Mouse (Mus musculus) MEL (cell line): Measurements from ENCODE around the gene Plek.

Experiments
- CTCF ChIP-seq, 3 experiments: IDR thresholded peaks in 2 of 3; conservative IDR thresholded peaks in 1 of 3; 2 replicates each; pipeline ENCODE4 v1.5.1; 2011 to 2012; ENCODE audit warnings: low read length in 3 of 3, low read depth in 2 of 3, mild to moderate bottlenecking in 2 of 3, improper control_type of control experiment in 1 of 3, inconsistent platforms in 1 of 3, mixed read lengths in 1 of 3, moderate library complexity in 1 of 3; ENCODE audit not compliant: control insufficient read depth in 1 of 3, insufficient read depth in 1 of 3, poor library complexity in 1 of 3, severe bottlenecking in 1 of 3
- EP300 ChIP-seq, 2 experiments: IDR thresholded peaks; 2 replicates each; pipeline ENCODE4 v1.6.1; 2011; ENCODE audit warnings: improper control_type of control experiment in 2 of 2, low read length in 2 of 2, low read depth in 1 of 2, mild to moderate bottlenecking in 1 of 2
- JUND ChIP-seq: IDR thresholded peaks from 2 replicates; pipeline ENCODE4 v1.6.1; 2011; ENCODE audit warnings: low read depth, mild to moderate bottlenecking, improper control_type of control experiment, low read length
- MYC ChIP-seq: IDR thresholded peaks from 2 replicates; pipeline ENCODE4 v1.6.1; 2011; ENCODE audit warnings: low read depth, mild to moderate bottlenecking, low read length, improper control_type of control experiment, moderate library complexity
- NRF1 ChIP-seq: IDR thresholded peaks from 2 replicates; pipeline ENCODE4 v1.6.1; 2014; ENCODE audit warnings: low read depth, mild to moderate bottlenecking, inconsistent platforms, low read length, improper control_type of control experiment, moderate library complexity; ENCODE audit not compliant: poor library complexity, insufficient read depth, severe bottlenecking
- POLR2A ChIP-seq, 2 experiments: IDR thresholded peaks; 2 replicates each; pipeline ENCODE4 v1.6.1; 2011 to 2012; ENCODE audit warnings: low read length in 2 of 2, mild to moderate bottlenecking in 2 of 2, control low read depth in 1 of 2, improper control_type of control experiment in 1 of 2, low read depth in 1 of 2, moderate library complexity in 1 of 2; ENCODE audit not compliant: control insufficient read depth in 1 of 2, insufficient read depth in 1 of 2, poor library complexity in 1 of 2
- TAL1 ChIP-seq: IDR thresholded peaks from 2 replicates; pipeline ENCODE4 v1.6.1; 2012; ENCODE audit warnings: mild to moderate bottlenecking, inconsistent platforms, low read length, moderate library complexity, mixed read lengths
- UBTF ChIP-seq: IDR thresholded peaks from 2 replicates; pipeline ENCODE4 v1.6.1; 2012; ENCODE audit warnings: low read depth, mild to moderate bottlenecking, inconsistent platforms, low read length, improper control_type of control experiment, moderate library complexity, borderline replicate concordance; ENCODE audit not compliant: insufficient read depth

DNA sequence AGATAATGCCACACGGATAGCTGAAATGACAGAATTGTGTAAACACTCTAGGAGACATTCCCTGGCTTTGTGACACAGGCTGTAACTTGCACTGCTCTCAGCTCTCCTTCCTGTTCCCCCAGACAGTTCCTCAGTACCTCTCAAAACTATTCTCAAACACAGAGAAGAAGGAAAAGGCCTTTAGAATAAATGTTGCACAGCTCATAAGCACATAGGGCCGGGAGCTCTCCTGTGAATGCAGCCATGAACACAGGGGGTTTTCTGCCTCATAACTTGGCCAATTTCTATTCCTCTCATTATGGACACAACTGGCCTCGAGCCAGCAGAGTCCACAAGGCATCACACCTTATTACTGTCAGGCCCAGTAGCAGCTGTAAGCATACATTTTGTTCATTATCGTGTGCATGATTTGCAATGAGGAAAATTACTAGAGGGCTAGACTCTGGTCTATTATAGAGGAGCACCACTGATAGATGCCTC, 110.2 kb downstream of the Plek start:
- TF ChIP-seq CTCF (IDR thresholded peaks at IDR 0.05 in 2 of 3, conservative IDR thresholded peaks at IDR 0.05 in 1 of 3; ENCODE audit: control insufficient read depth in 1 of 3, insufficient read depth in 1 of 3, low read depth in 2 of 3, low read length in 3 of 3, poor library complexity in 1 of 3, severe bottlenecking in 1 of 3) (no peak), NRF1 (no peak), POLR2A (IDR thresholded peaks at IDR 0.05; ENCODE audit: control insufficient read depth in 1 of 2, insufficient read depth in 1 of 2, low read depth in 1 of 2, low read length in 2 of 2, poor library complexity in 1 of 2) (no peak), MYC (no peak), TAL1 (no peak), EP300 (IDR thresholded peaks at IDR 0.05; ENCODE audit: low read depth in 1 of 2, low read length in 2 of 2) (no peak), JUND (no peak), UBTF (no peak)
